Comparison of ENCODE assay signal across 8 mouse cellular contexts in the genomic region with DNA sequence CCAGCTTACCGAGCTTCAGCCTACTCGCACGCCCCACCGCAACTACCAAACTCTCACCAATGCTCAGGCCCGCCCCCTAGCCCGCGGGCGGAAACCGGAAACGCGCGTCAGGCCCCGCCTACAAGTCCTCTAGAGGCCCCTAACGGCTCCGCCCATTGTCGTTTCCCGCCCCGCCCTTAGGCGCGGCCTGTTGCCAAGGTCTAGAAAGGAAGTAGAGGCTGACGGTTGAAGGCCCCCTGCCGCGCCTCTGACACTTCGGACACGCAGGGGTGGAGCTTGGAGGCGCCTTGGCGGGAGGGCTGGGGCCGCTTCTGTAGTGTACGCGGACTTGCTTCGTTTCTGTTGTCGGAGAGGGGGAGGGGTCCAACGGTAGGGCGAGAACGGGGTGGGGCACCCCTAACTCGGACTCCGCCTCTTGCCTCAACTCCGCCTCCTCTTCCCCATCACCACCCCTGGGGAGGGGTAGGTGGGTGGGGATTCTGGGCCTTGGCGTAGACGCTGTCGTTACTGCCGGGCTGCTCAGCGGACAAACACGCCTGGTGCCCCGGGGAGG. TPM values are rescaled to one million over a fixed set of nuclear protein-coding genes. Genes with fewer than 3 reads are reported as not detected.
DNase-seq lines count a peak whose midpoint lies in the region; ATAC-seq and TF ChIP-seq lines count a peak whose summit lies in the region.

Gene Bcap31 (minus strand): TSS at position 67 of the 553 bp plus-strand sequence.
Gene Abcd1 (plus strand): TSS at position 489 of the 553 bp plus-strand sequence.

- peak within 1 kb of the TSS; percentile 89 for H3K9ac ChIP-seq in ES-Bruce4 (ENCODE audit: low read depth, poor library complexity, severe bottlenecking)
- peak within 1 kb of the TSS; percentile 60 for H3K9ac ChIP-seq in forebrain, embryonic 14.5 days (ENCODE audit: low read length)
- H3K9ac ChIP-seq in neural tube, embryonic 15.5 days (replicated peaks), result peak within 1 kb of the TSS; percentile 55

- H3K4me2 ChIP-seq in forebrain, embryonic 14.5 days (ENCODE audit: low read length), result peak within 1 kb of the TSS; percentile 64
- H3K4me2 ChIP-seq in neural tube, embryonic 15.5 days, result peak within 1 kb of the TSS; percentile 68

- 29% methylated on average over 42 of the region's 45 CpGs for WGBS in forebrain, embryonic 14.5 days
- 31% methylated on average over 41 of the region's 45 CpGs for WGBS in neural tube, embryonic 15.5 days

- no peak for TF ChIP-seq POLR2A in ES-Bruce4 (IDR thresholded peaks at IDR 0.05; ENCODE audit: insufficient read depth, low read length)

- H3K36me3 ChIP-seq in ES-Bruce4 (ENCODE audit: control insufficient read depth, insufficient read depth, low read length, poor library complexity, severe bottlenecking), result peaks cover 25% of the 10 kb centered on the region
- peaks cover 3% of the 10 kb centered on the region; the same call in 1 of the 2 replicates for H3K36me3 ChIP-seq in forebrain, embryonic 14.5 days (ENCODE audit: control insufficient read depth, insufficient read depth, low read length)
- 0 out of 2 replicates have a peak, but pooled peaks cover 3% of the 10 kb centered on the region for H3K36me3 ChIP-seq in neural tube, embryonic 15.5 days

- peak; percentile 94 for DNase-seq in forebrain, embryonic 14.5 days (ENCODE audit: low spot score)
- peak; percentile 93 for DNase-seq in heart, postnatal 14 days
- peak; percentile 92 for DNase-seq in layer of hippocampus, adult 11-12 months (ENCODE audit: low spot score)
- DNase-seq in lung, adult 18-20 months, result peak; percentile 95 to 96
- DNase-seq in testis, postnatal 14 days (ENCODE audit: low spot score), result peak; percentile 93

- ATAC-seq in cerebellum, adult (ENCODE audit: insufficient number of reproducible peaks, low FRiP score, low TSS enrichment), result peak; percentile 74
- peak; percentile 95 for ATAC-seq in forebrain, embryonic 14.5 days
- ATAC-seq in neural tube, embryonic 15.5 days (ENCODE audit: low FRiP score), result peak; percentile 91

- no peaks in the 10 kb centered on the region for H3K9me3 ChIP-seq in ES-Bruce4 (replicated peaks; ENCODE audit: control insufficient read depth, insufficient read depth, low read length, poor library complexity, severe bottlenecking)
- H3K9me3 ChIP-seq in forebrain, embryonic 14.5 days (replicated peaks; ENCODE audit: control insufficient read depth, low read length), result no peaks in the 10 kb centered on the region
- no peaks in the 10 kb centered on the region for H3K9me3 ChIP-seq in neural tube, embryonic 15.5 days (replicated peaks)

- intact Hi-C loops in heart, postnatal 14 days (cut with DNase I), result loop anchor here (2.0 to 10.0 kb wide), 2 partner anchors 71 to 229 kb away; partner anchors contain the start of genes Idh3g and Ssr4

- TF ChIP-seq CTCF in ES-Bruce4 (IDR thresholded peaks at IDR 0.05; ENCODE audit: low read depth, low read length), result no peak

- H3K4me1 ChIP-seq in ES-Bruce4 (ENCODE audit: control insufficient read depth, insufficient read depth, low read length), result peaks cover 4% of the 10 kb centered on the region
- peaks cover 10% of the 10 kb centered on the region; the same call in 1 of the 2 replicates for H3K4me1 ChIP-seq in forebrain, embryonic 14.5 days (ENCODE audit: control insufficient read depth, insufficient read depth, low read length)
- peaks cover 36% of the 10 kb centered on the region for H3K4me1 ChIP-seq in neural tube, embryonic 15.5 days

- TF ChIP-seq EP300 in ES-Bruce4 (IDR thresholded peaks at IDR 0.05; ENCODE audit: insufficient read depth, low read depth, low read length), result no peak

- H3K4me3 ChIP-seq in ES-Bruce4 (ENCODE audit: low read depth, low read length), result peak within 1 kb of the TSS; percentile 98
- H3K4me3 ChIP-seq in forebrain, embryonic 14.5 days (ENCODE audit: low read depth, low read length), result peak within 1 kb of the TSS; percentile 44
- H3K4me3 ChIP-seq in neural tube, embryonic 15.5 days (replicated peaks), result peak within 1 kb of the TSS; percentile 50

- no peaks in the 10 kb centered on the region for H3K27me3 ChIP-seq in ES-Bruce4 (ENCODE audit: control insufficient read depth, insufficient read depth, low read length, poor library complexity, severe bottlenecking)
- no peaks in the 10 kb centered on the region for H3K27me3 ChIP-seq in forebrain, embryonic 14.5 days (replicated peaks; ENCODE audit: control insufficient read depth, insufficient read depth, low read length)
- no peaks in the 10 kb centered on the region for H3K27me3 ChIP-seq in neural tube, embryonic 15.5 days (replicated peaks)

- peak within 1 kb of the TSS; percentile 64 for H3K27ac ChIP-seq in ES-Bruce4 (ENCODE audit: insufficient read depth, low read length)
- peak within 1 kb of the TSS; percentile 63; the same call in 1 of the 2 replicates for H3K27ac ChIP-seq in forebrain, embryonic 14.5 days (ENCODE audit: low read depth, low read length)
- peak within 1 kb of the TSS; percentile 82 for H3K27ac ChIP-seq in neural tube, embryonic 15.5 days (replicated peaks)

RNA-seq across cellular contexts. Expression of gene Bcap31, which starts in this region (rescaled TPM):
- polyA plus RNA-seq in ES-Bruce4 (2011; ENCODE audit: insufficient read depth, insufficient read length, low read depth, missing spikeins), result 120 and 123 TPM in 2 replicates
- polyA plus RNA-seq in forebrain, embryonic 14.5 days (2014; fragmentation: Nextera tagmentation; extraction: Ambion mirVana), result 113 and 119 TPM in 2 replicates
- total RNA-seq in heart, postnatal 14 days (2021), result 10 to 100 TPM; 75.8 to 89.6 TPM
- polyA plus RNA-seq in neural tube, embryonic 15.5 days (2015; fragmentation: Nextera tagmentation; extraction: Ambion mirVana), result 146 and 166 TPM in 2 replicates

RNA-seq across cellular contexts. Expression of gene Abcd1, which starts in this region (rescaled TPM):
- polyA plus RNA-seq in ES-Bruce4 (2011; ENCODE audit: insufficient read depth, insufficient read length, low read depth, missing spikeins), result 8.0 and 10.3 TPM in 2 replicates
- polyA plus RNA-seq in forebrain, embryonic 14.5 days (2014; fragmentation: Nextera tagmentation; extraction: Ambion mirVana), result 7.3 and 9.1 TPM in 2 replicates
- 10 to 100 TPM; 27.8 TPM for total RNA-seq in heart, postnatal 14 days (2021)
- polyA plus RNA-seq in neural tube, embryonic 15.5 days (2015; fragmentation: Nextera tagmentation; extraction: Ambion mirVana), result 13.6 and 15.5 TPM in 2 replicates

Comparison
In these comparisons a context has a peak if more than half of its experiments do, and no peak if none do; other contexts are left out.
1. Peak in every context shown above with its lines: DNase-seq, ATAC-seq, H3K4me3 ChIP-seq and H3K27ac ChIP-seq.
2. H3K4me3 ChIP-seq: peak in every context shown above with its lines; median percentile 98 in ES-Bruce4; 50 in neural tube, embryonic 15.5 days; 44 in forebrain, embryonic 14.5 days.